Mouse (Mus musculus) Patski (cell line): ENCODE measurements around the gene Slc6a12. TPM values are rescaled to one million over a fixed set of nuclear protein-coding genes. Genes with fewer than 3 reads are reported as not detected.

Source experiments
- ATAC-seq: fragments of 100-300 bp; one replicate; pipeline ENCODE4 v1.8.0; 2021
- CTCF ChIA-PET: fragments of 350-600 bp; sonication (Branson Sonifier 250); formaldehyde crosslinking; loops from one replicate; lab custom pipeline; 2022; ENCODE audit warnings: inconsistent platforms; lab: Charles Lee
- POLR2A ChIA-PET: fragments of 350-600 bp; sonication (Branson Sonifier 250); formaldehyde crosslinking; loops from one replicate; lab custom pipeline; 2022; ENCODE audit warnings: antibody characterized with exemption, inconsistent platforms; lab: Charles Lee
- DNase-seq: peaks from one replicate; pipeline ENCODE4 v3.0.0-alpha.2; 2011; ENCODE audit warnings: low read depth, low spot score
- H3K27me3 ChIP-seq: fragments of 371-371 bp; one replicate; pipeline ENCODE4 v1.5.1; 2021
- CTCF ChIP-seq: fragments of 100-300 bp; IDR thresholded peaks from one replicate; pipeline ENCODE4 v1.5.1; 2021
- in situ Hi-C: fragments of 300-500 bp; cut with MboI; formaldehyde crosslinking; loops from 3 replicates; pipeline ENCODE4 v1.11.1; 2018; ENCODE audit warnings: low pct_unique_long_range_greater_than_20kb, mixed read lengths
- polyA plus RNA-seq: library from polyadenylated mRNA; unstranded; gene quantifications from one replicate; pipeline ENCODE4 v1.2.3, GENCODE M21; 2021

Slc6a12 gene
- polyA plus RNA-seq, 1 experiment from 2014 or later, result 0.23 TPM

DNA sequence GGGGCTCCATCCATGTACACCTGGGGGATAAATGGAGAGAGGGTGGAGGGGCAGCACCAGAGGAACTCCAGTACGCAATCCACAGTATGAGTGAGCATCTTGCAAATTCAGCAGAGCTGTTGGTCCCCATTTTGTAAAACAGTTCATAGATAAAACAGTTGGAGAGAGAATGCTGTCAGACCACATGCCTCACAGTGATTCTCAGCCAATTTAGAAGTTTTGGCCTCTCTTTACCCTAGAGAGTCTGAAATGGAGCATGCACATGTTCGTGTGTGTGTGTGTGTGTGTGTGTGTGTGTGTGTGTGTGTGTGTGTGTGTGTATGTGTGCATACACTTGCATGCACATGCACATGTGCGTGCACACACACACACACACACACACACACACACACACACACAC is 17.6 kb upstream of the Slc6a12 start:
- no peak for ATAC-seq
- in situ Hi-C loops, result no loop called here
- peaks cover 35% of the 10 kb centered on the region for H3K27me3 ChIP-seq
- TF ChIP-seq CTCF, result no peak
- CTCF ChIA-PET, result no interaction called here
- POLR2A ChIA-PET, result no interaction called here
- DNase-seq, result no peak

DNA sequence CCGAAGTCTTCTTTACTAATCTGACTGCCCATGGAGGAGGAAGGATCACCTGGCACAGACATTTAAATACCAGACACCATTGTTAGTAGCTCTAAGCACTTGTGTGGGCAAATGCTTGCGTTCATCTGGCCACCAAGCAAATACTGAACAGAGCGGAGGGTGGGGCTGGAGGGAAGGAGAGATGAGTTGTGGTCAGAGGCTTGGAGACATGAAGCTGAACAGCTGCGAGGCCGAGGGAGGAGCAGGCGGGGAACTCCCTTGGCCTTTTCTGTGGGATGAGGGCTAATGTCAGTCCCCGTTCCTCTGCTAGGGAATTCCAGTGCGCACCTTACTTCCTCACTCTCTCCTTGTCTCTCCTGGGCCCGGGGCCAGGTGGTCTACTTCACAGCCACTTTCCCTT is 17.1 kb upstream of the Slc6a12 start:
- DNase-seq (no peak), ATAC-seq (no peak)
- CTCF ChIA-PET, result no interaction called here
- POLR2A ChIA-PET, result no interaction called here
- peaks cover 35% of the 10 kb centered on the region for H3K27me3 ChIP-seq
- in situ Hi-C loops, result no loop called here
- TF ChIP-seq CTCF, result no peak

DNA sequence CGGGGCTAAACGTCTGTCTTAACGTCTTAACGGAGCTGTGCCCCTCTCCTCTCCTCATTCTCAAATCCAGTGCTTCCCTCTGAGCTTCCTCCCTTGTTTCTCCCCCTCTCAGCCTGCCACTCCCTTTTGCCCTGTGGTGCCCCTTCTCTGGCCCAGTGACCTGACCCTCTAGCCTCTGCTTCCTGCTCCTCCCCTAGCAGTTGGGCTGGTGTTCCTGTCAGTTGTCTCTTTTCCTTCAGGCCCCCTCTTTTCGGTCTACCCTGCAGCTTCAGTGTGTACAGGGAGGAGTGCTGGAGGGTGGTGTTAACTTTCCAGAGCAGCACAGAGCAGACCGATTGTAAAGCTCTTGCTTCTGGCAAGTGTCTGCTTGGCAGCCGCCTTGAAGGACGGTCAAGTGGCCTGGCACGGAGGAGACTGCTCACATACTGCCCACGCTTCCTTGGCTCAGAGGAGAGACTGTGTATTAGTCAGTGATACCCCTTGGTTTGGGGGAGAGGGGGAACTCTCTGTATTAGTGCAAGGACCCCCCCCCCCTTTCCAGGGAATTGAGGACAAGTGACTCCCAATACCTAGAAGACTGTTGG is 16.3 kb upstream of the Slc6a12 start:
- in situ Hi-C loops, result no loop called here
- CTCF ChIA-PET, result no interaction called here
- TF ChIP-seq CTCF, result no peak
- no peak for ATAC-seq
- peaks cover 35% of the 10 kb centered on the region for H3K27me3 ChIP-seq
- DNase-seq, result no peak
- POLR2A ChIA-PET, result no interaction called here

DNA sequence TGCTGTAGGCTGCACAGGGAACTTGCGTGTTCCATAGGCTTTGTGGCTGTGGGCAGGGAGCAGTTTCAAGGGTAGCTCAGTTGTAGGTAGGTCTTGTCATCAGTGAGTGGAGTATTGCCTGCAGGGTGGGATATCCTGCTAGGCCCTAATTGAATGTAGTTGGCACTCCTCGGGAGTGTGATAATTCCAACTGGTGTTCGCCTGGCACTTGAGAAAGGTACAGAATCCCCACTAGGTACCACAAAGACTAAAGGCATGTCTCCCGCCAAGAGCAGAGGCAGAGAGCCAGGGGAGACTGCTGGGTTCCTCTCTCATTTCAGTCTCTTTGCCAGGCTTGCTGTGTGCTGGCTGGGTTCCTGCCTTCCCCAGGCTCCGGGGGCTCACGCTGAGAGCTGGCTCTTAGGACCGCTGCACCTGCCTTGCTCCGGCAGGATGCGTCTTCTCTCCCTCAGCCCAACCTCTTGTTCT is 14.4 kb upstream of the Slc6a12 start:
- in situ Hi-C loops, result no loop called here

DNA sequence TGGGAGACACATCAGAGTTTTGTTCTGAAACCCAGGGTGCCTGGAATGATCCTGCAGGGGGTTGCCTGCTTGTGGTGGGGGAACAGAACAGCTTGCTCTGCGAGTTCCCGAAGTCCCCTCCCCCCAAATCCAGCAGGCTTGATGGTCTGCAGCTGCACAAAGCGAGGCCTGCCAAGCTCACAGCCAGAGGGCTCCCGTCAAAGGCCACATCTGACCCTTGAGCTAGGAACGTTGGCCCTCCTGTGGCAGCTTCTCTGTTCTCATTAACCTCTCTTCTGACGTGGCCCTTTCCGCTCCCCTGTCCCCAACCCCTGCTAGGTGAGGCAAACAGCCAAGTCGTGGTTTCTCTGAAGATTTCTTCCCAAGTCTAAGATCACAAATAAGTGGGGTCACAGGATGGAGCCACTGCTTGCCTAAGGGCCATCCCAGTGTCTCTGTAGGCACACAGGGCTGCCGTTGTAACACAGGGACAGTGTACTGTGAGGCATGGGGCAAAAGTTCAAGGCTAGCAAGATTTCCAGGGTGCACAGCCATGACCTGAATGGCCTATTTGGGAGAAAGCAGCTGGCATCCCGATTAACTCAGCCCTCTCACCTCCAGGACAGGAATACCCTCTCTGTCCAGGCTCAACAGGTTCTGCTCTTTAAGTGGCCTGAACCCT is 12.9 kb upstream of the Slc6a12 start:
- H3K27me3 ChIP-seq, result peaks cover 25% of the 10 kb centered on the region
- ChIA-PET CTCF (no interaction called here), POLR2A (no interaction called here)
- in situ Hi-C loops, result no loop called here
- no peak for DNase-seq
- no peak for TF ChIP-seq CTCF
- no peak for ATAC-seq

More for the DNA sequence above, 14.4 kb upstream of the Slc6a12 start:
- TF ChIP-seq CTCF, result no peak
- DNase-seq, result no peak
- CTCF ChIA-PET, result interaction anchor here (1.0 to 1.3 kb wide), 2 partner anchors 10 to 32 kb away, joined by 3 to 4 read pairs; no protein-coding TSS in a partner anchor
- ATAC-seq, result no peak
- POLR2A ChIA-PET, result no interaction called here
- H3K27me3 ChIP-seq, result peaks cover 22% of the 10 kb centered on the region

DNA sequence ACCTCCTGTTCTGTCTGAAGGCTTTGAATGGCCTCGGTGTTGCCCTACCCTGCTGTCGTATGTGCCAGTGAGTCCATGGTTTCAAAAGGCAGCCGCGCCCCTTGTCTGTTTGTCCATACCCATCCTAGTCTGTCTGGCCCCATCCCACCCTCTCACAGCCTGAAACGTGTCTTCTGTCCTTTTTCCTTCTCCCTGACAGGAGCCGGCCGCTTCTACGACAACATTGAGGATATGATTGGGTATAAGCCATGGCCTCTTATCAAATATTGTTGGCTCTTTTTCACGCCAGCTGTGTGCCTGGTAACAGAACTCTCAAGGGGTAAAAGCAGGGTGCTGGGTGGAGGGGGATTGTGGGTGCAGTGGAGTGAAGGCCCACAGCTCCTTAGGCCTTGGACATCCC is 7.0 kb upstream of the Slc6a12 start:
- POLR2A ChIA-PET, result no interaction called here
- H3K27me3 ChIP-seq, result peaks cover 18% of the 10 kb centered on the region
- in situ Hi-C loops, result loop anchor here (5.0 kb wide), 1 partner anchor 196 kb away; no protein-coding TSS in a partner anchor
- no peak for DNase-seq
- CTCF ChIA-PET, result no interaction called here
- TF ChIP-seq CTCF, result no peak
- no peak for ATAC-seq

DNA sequence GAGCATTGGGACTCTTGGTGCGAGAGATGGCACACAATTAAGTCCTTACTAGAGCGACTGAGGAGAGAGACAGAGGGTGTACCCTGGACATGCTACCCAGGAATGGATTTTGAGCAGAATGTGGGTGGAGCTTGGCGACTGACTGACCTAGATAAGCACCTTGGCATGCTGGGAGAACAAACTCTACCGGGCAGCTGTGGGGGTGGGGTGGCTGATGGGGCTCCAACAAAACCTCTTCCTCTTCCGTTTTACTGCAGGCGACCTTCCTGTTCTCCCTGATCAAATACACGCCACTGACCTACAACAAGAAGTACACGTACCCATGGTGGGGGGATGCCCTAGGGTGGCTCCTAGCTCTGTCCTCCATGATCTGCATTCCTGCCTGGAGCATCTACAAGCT is 6.3 kb upstream of the Slc6a12 start:
- POLR2A ChIA-PET, result no interaction called here
- ATAC-seq (no peak), DNase-seq (no peak)
- in situ Hi-C loops, result loop anchor here (5.0 kb wide), 1 partner anchor 196 kb away; no protein-coding TSS in a partner anchor
- peaks cover 21% of the 10 kb centered on the region for H3K27me3 ChIP-seq
- no peak for TF ChIP-seq CTCF
- CTCF ChIA-PET, result no interaction called here

DNA sequence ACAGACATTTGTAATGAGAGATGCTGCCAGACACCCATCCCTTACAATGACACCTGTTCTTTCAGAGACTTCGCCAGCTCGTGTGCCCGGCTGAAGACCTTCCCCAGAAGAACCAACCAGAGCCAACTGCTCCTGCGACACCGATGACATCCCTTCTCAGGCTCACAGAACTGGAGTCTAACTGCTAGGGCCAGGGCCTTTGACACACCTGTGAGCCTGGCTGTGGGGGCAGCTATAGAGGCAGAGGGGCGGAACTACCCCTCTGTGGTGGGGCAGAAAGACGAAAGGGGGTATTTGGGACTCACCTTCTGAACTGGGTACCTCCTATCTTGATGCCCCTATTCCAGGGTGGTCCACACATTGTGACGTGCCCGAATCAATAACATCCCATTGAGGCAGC is 5.6 kb upstream of the Slc6a12 start:
- ChIA-PET CTCF (interaction anchor here (1.6 to 1.8 kb wide), 2 partner anchors 37 to 197 kb away, joined by 4 to 5 read pairs; no protein-coding TSS in a partner anchor), POLR2A (no interaction called here)
- no peak for DNase-seq
- peaks cover 21% of the 10 kb centered on the region for H3K27me3 ChIP-seq
- in situ Hi-C loops, result loop anchor here (5.0 kb wide), 1 partner anchor 195 kb away; no protein-coding TSS in a partner anchor
- no peak for ATAC-seq
- TF ChIP-seq CTCF, result no peak

DNA sequence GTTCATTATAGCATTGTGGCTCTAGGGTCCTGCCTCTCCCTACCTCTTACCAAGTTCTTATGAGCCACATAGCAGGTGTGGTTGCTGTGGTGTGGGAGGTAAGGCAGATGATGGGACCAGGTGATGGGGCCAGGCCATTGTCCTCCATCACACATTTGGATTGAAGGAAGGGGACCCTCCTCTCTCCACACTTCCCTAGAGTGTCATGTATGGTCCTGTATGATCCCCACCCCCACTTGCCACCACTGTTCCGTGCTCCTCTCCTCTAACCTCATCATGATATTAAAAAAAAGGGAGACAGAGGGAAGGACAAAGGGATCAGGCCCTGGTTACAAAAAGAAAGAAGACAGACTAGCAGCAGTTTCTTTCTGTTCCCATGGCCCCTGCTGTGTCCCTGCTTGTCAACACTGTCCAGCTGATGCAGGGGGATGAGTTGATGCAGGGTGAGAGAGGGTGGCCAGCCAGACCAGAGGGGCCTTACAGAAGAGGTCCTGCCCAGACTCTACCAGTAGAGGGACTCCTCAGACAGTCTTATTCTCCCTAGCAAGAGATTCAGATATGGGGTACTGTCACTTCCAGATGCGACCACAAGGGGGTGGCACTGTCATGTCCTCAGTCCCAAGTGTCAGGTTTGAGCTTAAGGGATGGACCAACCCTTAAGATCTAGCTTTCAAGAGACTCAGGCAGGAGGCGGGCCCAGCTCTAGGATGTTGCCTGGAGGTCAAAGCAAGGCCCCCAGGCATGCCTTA is 4.9 kb upstream of the Slc6a12 start:
- in situ Hi-C loops, result loop anchor here (5.0 kb wide), 1 partner anchor 194 kb away; no protein-coding TSS in a partner anchor
- TF ChIP-seq CTCF, result peak; percentile 91
- POLR2A ChIA-PET, result no interaction called here
- H3K27me3 ChIP-seq, result peaks cover 20% of the 10 kb centered on the region
- CTCF ChIA-PET, result interaction anchor here (0.6 to 1.8 kb wide), 5 partner anchors 9 to 197 kb away, joined by 3 to 5 read pairs (median 4); no protein-coding TSS in a partner anchor
- ATAC-seq (peak; percentile 58), DNase-seq (peak; percentile 9)

DNA sequence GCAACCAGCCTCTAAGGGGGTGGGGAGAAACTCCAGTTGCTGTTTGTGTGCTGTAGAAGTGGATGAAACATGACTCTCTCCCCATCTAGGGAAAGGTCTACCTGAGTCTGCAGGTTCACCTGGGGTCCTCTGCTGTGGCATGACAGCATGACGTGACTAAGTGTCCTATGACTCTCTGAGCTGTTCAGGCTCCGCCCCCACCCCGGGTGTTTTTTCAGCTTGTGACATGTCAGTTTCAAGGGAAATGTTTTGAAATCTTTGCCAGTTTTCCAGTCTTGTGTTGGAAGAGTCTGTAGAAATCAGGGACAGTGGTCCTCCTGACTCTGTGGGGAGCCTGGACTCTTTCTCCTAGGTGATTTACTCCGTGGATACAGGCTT is 4.4 kb upstream of the Slc6a12 start:
- no peak for TF ChIP-seq CTCF
- in situ Hi-C loops, result loop anchor here (5.0 kb wide), 1 partner anchor 194 kb away; no protein-coding TSS in a partner anchor
- H3K27me3 ChIP-seq, result peaks cover 17% of the 10 kb centered on the region
- no peak for DNase-seq
- CTCF ChIA-PET, result interaction anchor here (0.6 to 1.8 kb wide), 5 partner anchors 10 to 196 kb away, joined by 3 to 5 read pairs (median 4); no protein-coding TSS in a partner anchor
- POLR2A ChIA-PET, result no interaction called here
- ATAC-seq, result no peak
